Mouse (Mus musculus) left cerebral cortex, postnatal 36 days (tissue): ENCODE measurements around the gene Flywch1. TPM values are rescaled to one million over a fixed set of nuclear protein-coding genes. Genes with fewer than 3 reads are reported as not detected.
A peak's percentile ranks its signal among the peaks of the same experiment; 100 is the strongest.

Experiments
- DNase-seq, 2 experiments: peaks; one replicate each; pipeline ENCODE4 v3.0.0; 2021 to 2022; ENCODE audit warnings: low spot score in 2 of 2, mixed read lengths in 1 of 2
- intact Hi-C: fragments of 180-260 bp; cut with DNase I; formaldehyde crosslinking; loops from one replicate; pipeline ENCODE4 v1.15.1; 2025
- total RNA-seq, 2 experiments: library from RNA; stranded (reverse); gene quantifications; 2 replicates each; pipeline ENCODE4 v1.2.3; 2021

Gene Flywch1
- total RNA-seq, 2 experiments from 2014 or later: 354 to 411 TPM

GRCm38 (mm10) chr17:23725477-23725876, 45.9 kb downstream of the Flywch1 start:
- no peak for DNase-seq
- intact Hi-C loops: no loop called here

- intact Hi-C loops: no loop called here
- no peak for DNase-seq
Observed at GRCm38 (mm10) chr17:23722376-23723125, 48.9 kb downstream of the Flywch1 start, which contains the start of gene 1520401A03Rik. Gene 1520401A03Rik (minus strand): TSS chr17:23722783.

GRCm38 (mm10) chr17:23721886-23722285, 49.5 kb downstream of the Flywch1 start:
- DNase-seq: no peak
- intact Hi-C loops: no loop called here

- intact Hi-C loops: no loop called here
- DNase-seq: no peak
Observed at GRCm38 (mm10) chr17:23719455-23719854, 51.9 kb downstream of the Flywch1 start.

- no peak for DNase-seq
- intact Hi-C loops: no loop called here
Observed at GRCm38 (mm10) chr17:23717003-23717402, 54.4 kb downstream of the Flywch1 start.

- DNase-seq: peak; percentile 70 to 74
- intact Hi-C loops: loop anchor here (5.0 kb wide), 1 partner anchor 34 kb away; the partner anchor contains the start of genes Hcfc1r1 and Thoc6
Observed at GRCm38 (mm10) chr17:23706212-23706611, 65.2 kb downstream of the Flywch1 start.

- no peak for DNase-seq
- intact Hi-C loops: loop anchor here (5.0 kb wide), 1 partner anchor 33 kb away; the partner anchor contains the start of genes Hcfc1r1 and Thoc6
Observed at GRCm38 (mm10) chr17:23705525-23706104, 65.8 kb downstream of the Flywch1 start.

GRCm38 (mm10) chr17:23704741-23705140, 66.7 kb downstream of the Flywch1 start:
- peak; percentile 17 to 23 for DNase-seq
- intact Hi-C loops: loop anchor here (5.0 kb wide), 2 partner anchors 32 to 137 kb away; partner anchors contain the start of genes Hcfc1r1 and Thoc6

- DNase-seq: peak; percentile 16 to 30
- intact Hi-C loops: loop anchor here (5.0 kb wide), 1 partner anchor 136 kb away; no protein-coding TSS in a partner anchor
Observed at GRCm38 (mm10) chr17:23703301-23703700, 68.1 kb downstream of the Flywch1 start.

Other genes starting within 250 kb of the Flywch1 start
- gene Zfp213, start 207.4 kb downstream of the Flywch1 start, total RNA-seq: 1 to 10 TPM; 6.0 to 6.8 TPM
- gene Zfp13, start 172.1 kb downstream of the Flywch1 start, total RNA-seq: 10 to 100 TPM; 26.0 to 26.4 TPM
- gene Zscan10, start 170.7 kb downstream of the Flywch1 start, total RNA-seq: not detected
- gene Mmp25, start 126.3 kb downstream of the Flywch1 start, total RNA-seq: under 1 TPM; 0.12 to 0.16 TPM
- not detected for gene Bicdl2, start 111.1 kb downstream of the Flywch1 start, total RNA-seq
- 100 to 1,000 TPM; 126 to 137 TPM for gene Hcfc1r1, start 98.0 kb downstream of the Flywch1 start, total RNA-seq
- gene Thoc6, start 97.7 kb downstream of the Flywch1 start, total RNA-seq: 1 to 10 TPM; 5.3 to 7.0 TPM
- 1 to 10 TPM; 8.8 to 9.9 TPM for gene Tnfrsf12a, start 94.1 kb downstream of the Flywch1 start, total RNA-seq
- gene Cldn6, start 92.4 kb downstream of the Flywch1 start, total RNA-seq: not detected
- gene Cldn9, start 87.6 kb downstream of the Flywch1 start, total RNA-seq: under 1 TPM in 1 of 2 experiments, not detected in 1; 0.30 TPM
- gene 1520401A03Rik, start 48.8 kb downstream of the Flywch1 start, total RNA-seq: under 1 TPM in 1 of 2 experiments, not detected in 1; 0.10 TPM
- gene Pkmyt1, start 45.3 kb downstream of the Flywch1 start, total RNA-seq: 1 to 10 TPM; 4.1 to 4.7 TPM
- gene Paqr4, start 30.7 kb downstream of the Flywch1 start, total RNA-seq: 10 to 100 TPM; 58.7 to 62.9 TPM
- under 1 TPM; 0.48 to 0.81 TPM for gene Kremen2, start 25.8 kb downstream of the Flywch1 start, total RNA-seq
- 10 to 100 TPM; 11.4 to 16.2 TPM for gene Flywch2, start 14.5 kb upstream of the Flywch1 start, total RNA-seq
- gene Srrm2, start 18.9 kb upstream of the Flywch1 start, total RNA-seq: 100 to 1,000 TPM; 420 to 743 TPM
- gene Elob, start 57.5 kb upstream of the Flywch1 start, total RNA-seq: 100 to 1,000 TPM; 330 to 406 TPM
- gene Prss33, start 64.5 kb upstream of the Flywch1 start, total RNA-seq: not detected
- not detected for gene Prss32, start 72.3 kb upstream of the Flywch1 start, total RNA-seq
- gene Prss41, start 72.6 kb upstream of the Flywch1 start, total RNA-seq: 1 to 10 TPM; 1.5 to 1.6 TPM
- gene Prss21, start 96.5 kb upstream of the Flywch1 start, total RNA-seq: not detected
- gene Dcpp1, start 109.3 kb upstream of the Flywch1 start, total RNA-seq: not detected
- gene Dcpp2, start 109.3 kb upstream of the Flywch1 start, total RNA-seq: not detected
- gene Dcpp3, start 145.9 kb upstream of the Flywch1 start, total RNA-seq: not detected
- gene Sbp, start 170.1 kb upstream of the Flywch1 start, total RNA-seq: not detected
- not detected for gene Sbpl, start 183.7 kb upstream of the Flywch1 start, total RNA-seq
- gene Prss30, start 209.0 kb upstream of the Flywch1 start, total RNA-seq: under 1 TPM; 0.20 to 0.68 TPM
- gene Prss22, start 226.5 kb upstream of the Flywch1 start, total RNA-seq: 1 to 10 TPM; 1.2 to 1.8 TPM